Mouse (Mus musculus) forebrain, postnatal 0 days (tissue): ENCODE results near the gene Ddx21. TPM values are rescaled to one million over a fixed set of nuclear protein-coding genes. Genes with fewer than 3 reads are reported as not detected.
"Not testable (repeated sequence)": the region's sequence is repeated elsewhere in the genome, so short reads cannot be mapped to it uniquely, and the experiment has no call there.

Source experiments
- ATAC-seq: fragments of 200-750 bp; cut with Nextera tagmentation; 2 replicates; pipeline ENCODE4 v1.8.0; 2017; ENCODE audit warnings: mild to moderate bottlenecking, moderate library complexity
- DNase-seq: peaks from one replicate; pipeline ENCODE4 v3.0.0-alpha.2; 2015
- H3K27ac ChIP-seq: fragments of 300-500 bp; sonication (generic); 2 replicates; pipeline ENCODE4 v1.5.1; 2014; ENCODE audit warnings: low read depth, mild to moderate bottlenecking, antibody characterized with exemption, low read length, moderate library complexity, mixed read lengths
- H3K27me3 ChIP-seq: fragments of 300-500 bp; sonication (generic); 2 replicates; pipeline ENCODE4 v1.6.1; 2014; ENCODE audit warnings: mild to moderate bottlenecking, low read length, mixed read lengths; ENCODE audit not compliant: insufficient read depth
- H3K36me3 ChIP-seq: fragments of 300-500 bp; sonication (generic); 2 replicates; pipeline ENCODE4 v1.6.1; 2014; ENCODE audit warnings: mild to moderate bottlenecking, moderate library complexity; ENCODE audit not compliant: insufficient read depth
- H3K4me1 ChIP-seq: fragments of 300-500 bp; sonication (generic); 2 replicates; pipeline ENCODE4 v1.6.1; 2014; ENCODE audit warnings: antibody characterized with exemption; ENCODE audit not compliant: insufficient read depth
- H3K4me2 ChIP-seq: fragments of 300-500 bp; sonication (generic); 2 replicates; pipeline ENCODE4 v1.6.1; 2014; ENCODE audit warnings: low read depth, mild to moderate bottlenecking, moderate library complexity
- H3K4me3 ChIP-seq: fragments of 300-500 bp; sonication (generic); 2 replicates; pipeline ENCODE4 v1.5.1; 2014; ENCODE audit warnings: low read depth, low read length, mixed read lengths
- H3K9ac ChIP-seq: fragments of 300-500 bp; sonication (generic); 2 replicates; pipeline ENCODE4 v1.6.1; 2014; ENCODE audit warnings: mild to moderate bottlenecking
- H3K9me3 ChIP-seq: fragments of 300-500 bp; sonication (generic); 2 replicates; pipeline ENCODE4 v1.6.1; 2016; ENCODE audit warnings: low read length
- CTCF ChIP-seq: sonication (generic); IDR thresholded peaks from 2 replicates; pipeline ENCODE4 v1.5.1; 2016; ENCODE audit warnings: antibody characterized with exemption, control low read depth, low read depth
- WGBS: fragments of 180-500 bp; shearing (Covaris S2); extraction: QIAGEN DNeasy Blood & Tissue Kit; methylation state at CpG from one replicate; pipeline ENCODE4 v1.1.7; 2014; 5-methylcytosine and 5-hydroxymethylcytosine counted together
- polyA plus RNA-seq: library from polyadenylated mRNA; unstranded; fragments of >200 nt; fragmentation: Nextera tagmentation; extraction: Ambion mirVana; gene quantifications from 2 replicates; pipeline ENCODE4 v1.2.1, GENCODE M21; 2015
- total RNA-seq: library from RNA; depleted of rRNA; stranded (reverse); fragments of >200 nt; gene quantifications from 2 replicates; pipeline ENCODE4 v1.2.3, GENCODE M21; 2014

The Ddx21 gene
- total and polyA plus RNA-seq, 2 experiments from 2014 or later = 11.1 to 30.7 TPM

GRCm38 (mm10) chr10:62601053-62601791 is 859 bp downstream of the Ddx21 start:
- 0 out of 2 replicates have a peak overlapping the region, but pooled peaks have one; percentile 79 for H3K27ac ChIP-seq
- ATAC-seq (no peak), DNase-seq (peak; percentile 8)
- no peaks in the 10 kb centered on the region for H3K27me3 ChIP-seq
- peak overlapping the region; percentile 70 for H3K9ac ChIP-seq
- H3K4me2 ChIP-seq = peak overlapping the region; percentile 77
- peak overlapping the region; percentile 88 for H3K4me3 ChIP-seq
- WGBS = 13% methylated on average over 20 of the region's 20 CpGs
- H3K4me1 ChIP-seq = peaks cover 10% of the 10 kb centered on the region
- peaks cover 20% of the 10 kb centered on the region for H3K36me3 ChIP-seq
- no peak for TF ChIP-seq CTCF
- no peaks in the 10 kb centered on the region for H3K9me3 ChIP-seq

- Histone ChIP-seq H3K9me3 (no peaks in the 10 kb centered on the region), H3K4me3 (no peak overlapping the region), H3K4me2 (no peak overlapping the region), H3K36me3 (peaks cover 29% of the 10 kb centered on the region), H3K9ac (no peak overlapping the region), H3K27ac (no peak overlapping the region), H3K4me1 (peaks cover 10% of the 10 kb centered on the region), H3K27me3 (no peaks in the 10 kb centered on the region)
- 85% methylated on average over 6 of the region's 6 CpGs for WGBS
- no peak for ATAC-seq
- DNase-seq = no peak
- no peak for TF ChIP-seq CTCF
Observed at GRCm38 (mm10) chr10:62600056-62600455, 2.0 kb downstream of the Ddx21 start.

- not testable (repeated sequence) for H3K4me1 ChIP-seq, H3K27me3 ChIP-seq, ATAC-seq, H3K4me2 ChIP-seq, DNase-seq, H3K9me3 ChIP-seq, H3K4me3 ChIP-seq, H3K9ac ChIP-seq, H3K27ac ChIP-seq
- 92% methylated on average over 3 of the region's 3 CpGs for WGBS
- peaks cover 35% of the 10 kb centered on the region for H3K36me3 ChIP-seq
Observed at GRCm38 (mm10) chr10:62599311-62599710, 2.8 kb downstream of the Ddx21 start.

GRCm38 (mm10) chr10:62592496-62592895 is 9.6 kb downstream of the Ddx21 start:
- H3K4me3 ChIP-seq = no peak overlapping the region
- no peak overlapping the region for H3K27ac ChIP-seq
- ATAC-seq (no peak), DNase-seq (peak; percentile 14)
- peaks cover 84% of the 10 kb centered on the region for H3K36me3 ChIP-seq
- no peaks in the 10 kb centered on the region for H3K27me3 ChIP-seq
- no peak overlapping the region for H3K4me2 ChIP-seq
- H3K9ac ChIP-seq = no peak overlapping the region
- TF ChIP-seq CTCF = no peak
- H3K9me3 ChIP-seq = no peaks in the 10 kb centered on the region
- no peaks in the 10 kb centered on the region for H3K4me1 ChIP-seq
- 62% methylated on average over 7 of the region's 7 CpGs for WGBS

- no peak overlapping the region for H3K4me3 ChIP-seq
- 18% methylated on average over 6 of the region's 6 CpGs for WGBS
- no peak overlapping the region for H3K4me2 ChIP-seq
- TF ChIP-seq CTCF = peak; percentile 96
- H3K36me3 ChIP-seq = peaks cover 88% of the 10 kb centered on the region
- no peaks in the 10 kb centered on the region for H3K9me3 ChIP-seq
- no peaks in the 10 kb centered on the region for H3K4me1 ChIP-seq
- H3K27me3 ChIP-seq = no peaks in the 10 kb centered on the region
- DNase-seq = peak; percentile 95
- no peak overlapping the region for H3K9ac ChIP-seq
- ATAC-seq = peak; percentile 97
- H3K27ac ChIP-seq = no peak overlapping the region
Observed at GRCm38 (mm10) chr10:62590200-62590599, 11.9 kb downstream of the Ddx21 start.

- no peak overlapping the region for H3K4me3 ChIP-seq
- peaks cover 89% of the 10 kb centered on the region for H3K36me3 ChIP-seq
- no peak for ATAC-seq
- TF ChIP-seq CTCF = no peak
- WGBS = 75% methylated on average over 4 of the region's 4 CpGs
- no peak overlapping the region for H3K4me2 ChIP-seq
- no peaks in the 10 kb centered on the region for H3K27me3 ChIP-seq
- no peak overlapping the region for H3K9ac ChIP-seq
- H3K9me3 ChIP-seq = no peaks in the 10 kb centered on the region
- DNase-seq = no peak
- no peak overlapping the region for H3K27ac ChIP-seq
- H3K4me1 ChIP-seq = no peaks in the 10 kb centered on the region
Observed at GRCm38 (mm10) chr10:62588616-62589015, 13.5 kb downstream of the Ddx21 start.

GRCm38 (mm10) chr10:62583245-62583644 is 18.8 kb downstream of the Ddx21 start:
- TF ChIP-seq CTCF = no peak
- no peaks in the 10 kb centered on the region for H3K27me3 ChIP-seq
- H3K9me3 ChIP-seq = no peaks in the 10 kb centered on the region
- DNase-seq (no peak), ATAC-seq (no peak)
- H3K9ac ChIP-seq = no peak overlapping the region
- H3K4me1 ChIP-seq = peaks cover 3% of the 10 kb centered on the region; the same call in 1 of the 2 replicates
- no peak overlapping the region for H3K4me2 ChIP-seq
- no peak overlapping the region for H3K4me3 ChIP-seq
- WGBS = 97% methylated on average over 1 of the region's 1 CpGs
- no peak overlapping the region for H3K27ac ChIP-seq
- H3K36me3 ChIP-seq = peaks cover 74% of the 10 kb centered on the region
